Mouse (Mus musculus) thymus, adult 18-20 months (tissue): ENCODE data around the gene Nectin2.

Experiments used
- DNase-seq, 2 experiments: peaks; one replicate each; pipeline ENCODE4 v3.0.0; 2022; ENCODE audit warnings: mixed read lengths in 2 of 2

Gene Nectin2

DNA sequence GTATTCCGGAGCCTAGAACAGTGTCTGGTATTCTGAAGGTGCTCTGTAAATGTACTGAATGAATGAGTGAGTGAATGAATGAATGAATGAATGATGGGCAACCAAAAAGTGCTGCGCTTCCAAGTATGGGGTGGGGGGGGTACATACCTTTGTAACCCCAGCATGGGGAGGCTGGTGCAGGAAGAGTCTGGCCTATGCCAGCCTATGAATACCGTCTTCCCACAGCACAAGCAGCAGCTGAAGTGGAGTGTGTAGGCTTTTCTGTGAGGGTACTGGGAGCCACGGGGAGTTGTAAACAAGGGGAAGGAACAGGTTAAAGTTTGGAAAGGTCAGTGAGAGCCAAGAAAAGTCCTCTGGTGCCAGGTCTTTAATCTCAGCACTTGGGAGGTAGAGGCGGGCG lies 6.5 kb downstream of the Nectin2 start:
- no peak for DNase-seq

GRCm38 (mm10) chr7:19742468-19742867 lies 7.8 kb downstream of the Nectin2 start:
- DNase-seq: no peak

- DNase-seq: no peak
Observed at GRCm38 (mm10) chr7:19741329-19742031, 8.8 kb downstream of the Nectin2 start.

DNA sequence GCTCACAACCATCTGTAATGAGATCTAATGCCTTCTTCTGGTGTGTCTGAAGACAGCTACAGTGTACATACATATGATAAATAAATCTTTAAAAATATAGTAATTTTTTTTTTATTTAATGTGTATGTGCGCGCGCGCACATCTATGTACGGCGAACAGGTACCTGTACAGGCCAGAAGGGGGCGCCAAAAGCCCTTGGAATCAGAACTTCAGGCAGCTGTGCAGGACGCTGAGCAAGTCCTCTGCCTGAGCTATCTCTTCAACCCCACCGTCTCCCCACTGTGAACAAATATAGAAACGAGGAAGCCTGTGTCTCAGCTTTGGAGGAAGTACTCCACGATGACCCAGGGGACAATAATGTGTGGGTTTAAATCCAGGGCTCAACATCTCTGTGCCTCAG lies 10.0 kb downstream of the Nectin2 start:
- no peak for DNase-seq

- no peak for DNase-seq
Observed at GRCm38 (mm10) chr7:19738771-19739170, 11.5 kb downstream of the Nectin2 start.

GRCm38 (mm10) chr7:19736389-19737057 lies 13.8 kb downstream of the Nectin2 start:
- DNase-seq: no peak

DNA sequence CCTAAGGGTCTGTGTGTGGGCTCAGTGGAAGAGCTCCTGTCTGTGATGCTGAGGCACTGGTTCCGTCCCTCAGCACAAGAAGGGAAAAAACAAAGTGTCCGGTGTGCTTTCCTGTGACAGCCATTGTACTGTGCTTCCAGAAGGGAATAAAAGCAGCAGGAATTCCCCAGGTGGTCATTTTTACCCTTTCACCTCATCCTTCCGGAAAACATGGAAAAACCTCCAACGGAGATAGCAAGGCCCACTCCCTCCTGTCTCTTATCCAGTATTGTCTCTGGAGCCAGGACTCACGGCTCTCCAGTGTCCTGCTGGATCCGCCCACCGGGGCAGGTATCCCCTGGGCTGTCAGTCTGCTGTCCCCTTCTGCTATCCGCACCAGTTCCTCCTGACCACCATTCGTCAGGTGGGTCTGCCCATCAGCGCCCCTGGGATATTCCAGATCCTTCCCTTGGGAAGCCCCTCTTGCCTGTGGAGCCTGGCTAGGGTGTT lies 16.1 kb downstream of the Nectin2 start:
- DNase-seq: no peak

DNA sequence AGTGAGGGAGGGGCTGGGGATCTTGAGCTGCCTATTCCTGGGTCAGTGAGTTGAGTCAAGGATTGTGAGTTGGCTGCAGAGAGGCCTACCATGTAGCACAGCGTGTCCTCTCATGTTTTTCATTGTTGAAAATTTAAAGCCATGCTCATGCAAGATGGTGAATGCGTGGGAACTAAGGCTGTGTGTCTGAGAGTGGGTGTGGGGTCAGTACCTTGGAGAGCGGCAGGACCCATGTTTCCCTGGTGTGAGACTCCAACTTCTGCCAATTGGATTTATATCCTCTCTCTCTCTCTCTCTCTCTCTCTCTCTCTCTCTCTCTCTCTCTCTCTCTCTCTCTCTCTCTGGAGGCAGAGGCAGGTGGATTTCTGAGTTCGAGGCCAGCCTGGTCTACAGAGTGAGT lies 23.7 kb downstream of the Nectin2 start:
- DNase-seq: no peak

- no peak for DNase-seq
Observed at GRCm38 (mm10) chr7:19724167-19724566, 26.1 kb downstream of the Nectin2 start.

GRCm38 (mm10) chr7:19722754-19723195 lies 27.5 kb downstream of the Nectin2 start:
- DNase-seq: no peak

- no peak for DNase-seq
Observed at GRCm38 (mm10) chr7:19719200-19719599, 31.1 kb downstream of the Nectin2 start.

DNA sequence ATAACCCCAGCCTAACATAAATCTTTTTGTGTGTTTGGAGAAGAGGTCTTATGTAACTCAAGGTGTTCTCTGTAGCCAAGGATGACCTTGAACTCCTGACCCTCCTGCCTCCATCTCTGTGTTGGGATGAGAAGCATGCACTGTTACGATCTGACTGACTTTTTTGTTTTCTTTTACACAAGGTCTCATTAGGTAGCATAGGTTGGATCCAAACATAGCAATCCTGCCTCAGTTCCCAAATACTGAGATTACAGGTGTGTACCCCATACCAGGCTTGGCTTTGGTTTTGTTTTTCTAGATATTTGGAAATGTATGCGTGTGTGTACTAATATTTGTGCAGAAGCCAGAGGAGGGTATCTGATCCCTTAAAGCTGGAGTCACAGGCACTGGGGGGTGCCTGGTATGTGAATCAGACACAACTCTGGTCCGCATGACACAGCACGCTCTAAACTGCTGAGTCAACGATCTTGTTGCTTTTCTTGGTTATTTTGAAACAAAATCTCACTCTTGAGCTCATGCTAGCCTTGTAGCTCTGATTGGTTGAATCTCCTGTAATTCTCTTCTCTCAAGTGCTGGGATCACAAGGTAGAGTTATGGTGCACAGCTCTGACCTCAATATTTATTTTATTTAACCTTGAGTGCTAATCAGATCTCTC lies 31.9 kb downstream of the Nectin2 start:
- no peak for DNase-seq

- no peak for DNase-seq
Observed at GRCm38 (mm10) chr7:19717346-19717745, 32.9 kb downstream of the Nectin2 start.

DNA sequence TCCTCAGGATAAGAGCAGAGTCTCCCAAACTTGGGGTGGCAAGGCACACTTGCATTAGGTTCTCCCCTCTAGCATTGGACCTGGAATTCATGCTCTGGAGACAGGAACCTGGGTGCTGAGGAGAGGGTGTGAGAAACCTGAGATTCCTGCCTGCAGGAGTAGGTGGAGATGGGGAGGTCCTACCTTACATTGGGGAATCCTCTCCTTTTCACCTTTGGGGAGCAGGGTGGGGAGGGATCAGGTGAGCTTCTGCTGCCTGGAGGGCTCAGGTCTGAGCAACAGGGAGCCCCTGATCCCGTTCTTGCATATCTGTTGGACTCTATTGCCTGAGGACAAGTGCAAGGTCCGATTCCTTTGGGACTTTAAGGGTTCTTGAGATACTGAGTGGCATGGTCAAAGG lies 33.5 kb downstream of the Nectin2 start:
- DNase-seq: no peak

- no peak for DNase-seq
Observed at GRCm38 (mm10) chr7:19716055-19716682, 34.1 kb downstream of the Nectin2 start.

GRCm38 (mm10) chr7:19715239-19716054 lies 34.8 kb downstream of the Nectin2 start, which contains the start of gene Tomm40:
Gene Tomm40 (minus strand): TSS chr7:19715438.
- DNase-seq: peak; percentile 98 to 100

DNA sequence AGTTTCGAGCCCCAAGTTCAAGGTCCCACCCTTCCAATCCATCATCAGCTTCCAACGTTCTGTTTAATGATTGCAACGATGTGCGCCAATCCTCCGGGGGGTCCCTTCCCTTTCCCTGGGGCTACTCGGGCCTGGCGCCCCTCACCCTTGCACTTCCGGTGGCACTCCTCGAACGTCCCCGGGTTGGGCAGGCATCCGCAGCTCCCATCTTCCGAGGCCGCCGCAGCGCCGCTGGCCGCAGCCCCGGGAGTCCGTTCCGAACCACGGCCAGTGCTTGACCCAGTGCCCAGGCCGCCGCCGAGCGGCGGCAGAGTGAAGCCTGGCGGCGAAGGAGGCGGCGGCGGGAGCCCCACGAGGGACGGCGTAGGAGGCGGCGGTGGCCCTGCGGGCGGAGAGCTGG lies 35.4 kb downstream of the Nectin2 start:
- DNase-seq: no peak

GRCm38 (mm10) chr7:19713598-19713997 lies 36.7 kb downstream of the Nectin2 start:
- no peak for DNase-seq

- no peak for DNase-seq
Observed at GRCm38 (mm10) chr7:19713196-19713595, 37.1 kb downstream of the Nectin2 start.

GRCm38 (mm10) chr7:19712414-19712813 lies 37.9 kb downstream of the Nectin2 start:
- no peak for DNase-seq

DNA sequence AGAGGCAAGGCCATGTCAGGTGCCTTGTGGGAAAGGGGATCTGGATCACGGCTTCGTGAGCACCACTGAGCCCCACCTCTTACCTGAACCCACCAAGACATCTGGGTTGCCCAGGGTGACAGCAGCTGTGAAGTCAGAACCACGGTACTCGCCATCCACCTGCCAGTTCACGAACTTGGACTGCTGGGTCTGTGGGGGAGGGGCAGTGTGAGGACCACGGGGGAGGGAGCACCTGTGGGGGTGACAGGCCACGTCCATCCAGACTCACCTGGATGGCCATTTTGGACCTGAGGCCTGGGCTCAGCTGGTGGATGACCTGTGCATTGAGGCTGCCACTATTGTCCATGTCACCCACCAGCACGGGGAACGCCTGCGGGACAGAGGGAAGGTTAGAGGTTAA lies 39.6 kb downstream of the Nectin2 start:
- DNase-seq: no peak

DNA sequence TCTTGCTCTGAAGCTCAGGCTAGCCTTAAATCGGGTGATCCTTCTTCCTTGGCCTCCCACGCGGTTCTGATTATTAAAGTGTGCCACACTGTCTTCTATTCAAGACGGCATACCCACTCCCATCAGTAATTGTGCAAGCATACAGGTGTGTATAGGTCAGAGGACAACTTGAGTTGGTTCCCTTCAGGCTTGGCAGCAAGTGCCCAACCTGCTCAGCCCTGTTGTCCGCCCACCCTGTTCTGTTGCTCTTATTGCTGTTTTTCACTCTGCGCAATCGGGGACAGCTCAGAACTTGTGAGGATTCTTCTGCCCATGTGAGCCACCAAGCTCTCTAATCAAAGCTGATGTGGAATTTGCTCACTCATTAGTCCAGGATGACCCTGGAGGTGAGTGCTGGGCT lies 45.0 kb downstream of the Nectin2 start:
- no peak for DNase-seq
